Mouse (Mus musculus) Patski (cell line): ENCODE measurements around the gene Bhlha9. TPM values are rescaled to one million over a fixed set of nuclear protein-coding genes. Genes with fewer than 3 reads are reported as not detected.
A peak's percentile ranks its signal among the peaks of the same experiment; 100 is the strongest.

Source experiments
- ATAC-seq: fragments of 100-300 bp; one replicate; pipeline ENCODE4 v1.8.0; 2021
- CTCF ChIA-PET: fragments of 350-600 bp; sonication (Branson Sonifier 250); formaldehyde crosslinking; loops from one replicate; lab custom pipeline; 2022; ENCODE audit warnings: inconsistent platforms; lab: Charles Lee
- POLR2A ChIA-PET: fragments of 350-600 bp; sonication (Branson Sonifier 250); formaldehyde crosslinking; loops from one replicate; lab custom pipeline; 2022; ENCODE audit warnings: antibody characterized with exemption, inconsistent platforms; lab: Charles Lee
- DNase-seq: peaks from one replicate; pipeline ENCODE4 v3.0.0-alpha.2; 2011; ENCODE audit warnings: low read depth, low spot score
- H3K27me3 ChIP-seq: fragments of 371-371 bp; one replicate; pipeline ENCODE4 v1.5.1; 2021
- CTCF ChIP-seq: fragments of 100-300 bp; IDR thresholded peaks from one replicate; pipeline ENCODE4 v1.5.1; 2021
- in situ Hi-C: fragments of 300-500 bp; cut with MboI; formaldehyde crosslinking; loops from 3 replicates; pipeline ENCODE4 v1.11.1; 2018; ENCODE audit warnings: low pct_unique_long_range_greater_than_20kb, mixed read lengths
- polyA plus RNA-seq: library from polyadenylated mRNA; unstranded; gene quantifications from one replicate; pipeline ENCODE4 v1.2.3, GENCODE M21; 2021

Bhlha9 gene
- polyA plus RNA-seq, 1 experiment from 2014 or later, result 0.15 TPM

DNA sequence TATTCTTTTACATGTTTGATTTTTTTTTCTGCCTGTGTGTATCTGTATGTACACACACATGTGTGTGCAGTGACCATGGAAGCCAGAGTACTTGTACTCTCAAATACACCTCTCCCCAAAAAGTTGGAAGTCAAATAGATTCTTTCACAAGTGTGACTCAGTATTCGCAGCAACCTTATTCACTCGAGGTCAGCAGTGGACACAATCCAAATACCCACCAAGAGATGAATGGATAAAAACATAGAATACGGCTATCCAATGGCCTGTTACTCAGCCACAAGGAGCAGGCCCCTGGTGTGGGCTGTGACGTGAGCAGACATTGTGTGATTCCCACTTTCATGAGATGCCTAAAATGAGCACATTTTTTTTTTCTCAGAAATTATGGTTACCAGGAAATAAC, 32.0 kb upstream of the Bhlha9 start:
- DNase-seq (no peak), ATAC-seq (no peak)
- POLR2A ChIA-PET, result no interaction called here
- in situ Hi-C loops, result loop anchor here (10.0 kb wide), 1 partner anchor 55 kb away; no protein-coding TSS in a partner anchor
- CTCF ChIA-PET, result no interaction called here
- TF ChIP-seq CTCF, result no peak
- H3K27me3 ChIP-seq, result no peaks in the 10 kb centered on the region

DNA sequence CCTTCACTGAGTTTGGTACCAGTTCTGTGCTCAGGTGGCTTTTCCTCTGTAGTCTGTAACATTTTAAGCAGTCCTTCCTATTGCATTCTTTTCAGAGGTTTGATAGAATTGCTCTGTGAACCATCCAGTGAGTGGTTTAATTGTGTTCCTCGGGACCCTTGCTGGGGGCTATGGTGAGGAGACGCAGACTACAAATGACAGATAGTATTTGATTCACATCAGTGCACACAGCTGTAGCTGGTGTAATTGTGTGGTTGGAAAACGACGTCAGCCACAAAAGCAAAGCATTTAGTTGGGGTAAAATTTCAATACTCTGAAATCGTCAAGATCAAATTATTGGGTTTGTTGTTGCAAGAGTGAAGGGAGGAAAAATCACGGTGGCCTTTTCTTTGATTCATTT, 28.0 kb upstream of the Bhlha9 start:
- H3K27me3 ChIP-seq, result no peaks in the 10 kb centered on the region
- no peak for ATAC-seq
- in situ Hi-C loops, result loop anchor here (10.0 kb wide), 1 partner anchor 59 kb away; no protein-coding TSS in a partner anchor
- DNase-seq, result no peak
- ChIA-PET POLR2A (no interaction called here), CTCF (interaction anchor here (0.8 to 4.5 kb wide), 2 partner anchors 103 to 115 kb away, joined by 4 to 62 read pairs; no protein-coding TSS in a partner anchor)
- no peak for TF ChIP-seq CTCF

DNA sequence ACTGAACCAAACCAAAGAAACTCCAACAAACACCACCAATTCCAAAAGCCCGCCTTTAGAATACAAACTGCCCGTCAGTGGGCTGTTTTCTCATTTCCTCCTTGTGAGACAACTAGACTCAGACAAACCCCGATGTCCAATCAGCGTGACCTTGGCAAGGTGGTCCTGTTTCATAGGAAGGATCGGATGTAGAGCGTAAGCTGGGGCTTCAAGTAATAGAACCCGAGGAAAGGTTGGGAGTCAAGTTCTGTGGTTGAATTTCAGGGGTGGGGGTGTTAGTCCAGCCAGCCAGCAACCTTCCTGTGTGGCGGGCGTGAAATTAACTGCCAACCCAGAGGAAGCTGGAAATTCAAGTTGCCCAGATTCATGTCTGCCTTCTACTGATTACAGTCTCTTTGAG, 27.2 kb upstream of the Bhlha9 start:
- no peak for ATAC-seq
- POLR2A ChIA-PET, result no interaction called here
- TF ChIP-seq CTCF, result no peak
- no peaks in the 10 kb centered on the region for H3K27me3 ChIP-seq
- no peak for DNase-seq
- in situ Hi-C loops, result loop anchor here (5.0 to 10.0 kb wide), 3 partner anchors 60 to 193 kb away; no protein-coding TSS in a partner anchor
- CTCF ChIA-PET, result interaction anchor here (0.9 to 4.5 kb wide), 19 partner anchors 15 to 224 kb away, joined by 3 to 62 read pairs (median 7); partner anchors contain the start of gene Abr

DNA sequence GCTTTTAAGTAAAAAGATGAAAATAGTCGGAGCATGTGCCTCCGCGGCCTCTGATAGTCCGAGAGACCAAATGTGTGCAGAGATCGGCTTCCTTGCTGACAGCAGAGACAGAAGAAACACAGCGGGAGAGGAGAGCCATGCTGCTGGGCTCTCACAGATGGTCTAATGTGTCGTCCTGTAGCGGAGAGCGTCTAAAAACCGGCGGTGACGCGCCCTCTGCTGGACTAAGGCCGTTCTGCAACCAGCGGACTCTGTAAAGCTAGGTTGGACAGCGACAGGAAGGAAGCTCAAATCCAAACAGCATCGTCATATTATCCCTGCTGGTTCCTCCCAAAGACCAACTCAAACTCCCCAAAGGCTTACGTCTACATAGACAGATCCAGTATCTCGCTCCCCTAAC, 26.3 kb upstream of the Bhlha9 start:
- POLR2A ChIA-PET, result interaction anchor here (0.7 kb wide), 1 partner anchor 122 kb away, joined by 5 read pairs; no protein-coding TSS in a partner anchor
- peak; percentile 20 for ATAC-seq
- CTCF ChIA-PET, result interaction anchor here (0.7 to 4.5 kb wide), 29 partner anchors 12 to 232 kb away, joined by 3 to 62 read pairs (median 5); partner anchors contain the start of gene Abr
- no peaks in the 10 kb centered on the region for H3K27me3 ChIP-seq
- TF ChIP-seq CTCF, result peak; percentile 98
- in situ Hi-C loops, result loop anchor here (5.0 to 10.0 kb wide), 3 partner anchors 61 to 194 kb away; no protein-coding TSS in a partner anchor
- peak; percentile 51 for DNase-seq

DNA sequence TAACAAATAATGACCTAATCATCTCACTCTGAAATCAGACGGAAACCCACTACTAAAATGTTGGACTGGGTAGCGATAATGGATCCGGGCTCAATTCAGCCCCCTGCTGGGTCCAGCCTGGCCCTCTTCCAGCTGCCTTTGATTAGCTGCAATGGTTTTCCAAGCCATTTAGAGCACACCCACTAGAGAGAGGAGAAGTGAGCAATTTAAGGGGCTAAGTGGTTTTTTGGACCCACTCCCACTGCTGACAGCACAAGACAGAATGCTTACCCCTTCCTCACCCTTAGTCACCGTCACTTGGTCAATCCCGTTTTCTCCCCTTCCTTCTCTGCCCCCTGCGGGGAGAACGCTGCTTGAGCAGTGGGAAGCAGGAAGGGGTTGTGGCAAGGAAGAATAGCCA, 25.2 kb upstream of the Bhlha9 start:
- ChIA-PET CTCF (interaction anchor here (1.3 to 4.5 kb wide), 13 partner anchors 13 to 201 kb away, joined by 3 to 62 read pairs (median 8); no protein-coding TSS in a partner anchor), POLR2A (interaction anchor here (0.7 to 1.2 kb wide), 2 partner anchors 23 to 159 kb away, joined by 4 to 5 read pairs; no protein-coding TSS in a partner anchor)
- DNase-seq (no peak), ATAC-seq (no peak)
- in situ Hi-C loops, result loop anchor here (5.0 to 10.0 kb wide), 3 partner anchors 62 to 195 kb away; no protein-coding TSS in a partner anchor
- no peaks in the 10 kb centered on the region for H3K27me3 ChIP-seq
- TF ChIP-seq CTCF, result no peak

DNA sequence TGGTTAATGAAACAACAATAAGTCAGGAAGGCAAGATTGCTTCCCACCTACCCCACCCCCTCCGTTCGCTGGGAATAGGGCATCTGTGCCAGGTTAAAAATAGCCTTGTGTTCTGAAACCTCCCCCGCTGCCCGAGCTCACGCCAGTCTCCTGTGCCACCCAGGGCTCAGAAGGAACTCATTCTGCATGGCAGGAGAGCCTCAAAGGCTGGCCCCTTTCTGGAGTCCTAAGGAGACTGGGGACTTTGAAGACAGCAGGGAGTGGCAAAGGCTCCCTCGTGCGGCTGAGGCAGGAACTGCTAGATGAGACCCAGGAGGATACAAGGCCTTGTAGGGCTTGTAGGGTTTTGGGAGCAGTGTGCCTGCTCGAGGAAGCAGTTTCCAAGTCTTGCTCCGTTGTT, 24.8 kb upstream of the Bhlha9 start:
- DNase-seq (no peak), ATAC-seq (peak; percentile 79)
- ChIA-PET CTCF (interaction anchor here (1.3 to 4.5 kb wide), 6 partner anchors 15 to 141 kb away, joined by 3 to 62 read pairs (median 10); no protein-coding TSS in a partner anchor), POLR2A (interaction anchor here (0.6 to 1.2 kb wide), 2 partner anchors 22 to 23 kb away, joined by 3 to 5 read pairs; no protein-coding TSS in a partner anchor)
- in situ Hi-C loops, result loop anchor here (5.0 to 10.0 kb wide), 3 partner anchors 63 to 195 kb away; no protein-coding TSS in a partner anchor
- TF ChIP-seq CTCF, result peak; percentile 97
- no peaks in the 10 kb centered on the region for H3K27me3 ChIP-seq

DNA sequence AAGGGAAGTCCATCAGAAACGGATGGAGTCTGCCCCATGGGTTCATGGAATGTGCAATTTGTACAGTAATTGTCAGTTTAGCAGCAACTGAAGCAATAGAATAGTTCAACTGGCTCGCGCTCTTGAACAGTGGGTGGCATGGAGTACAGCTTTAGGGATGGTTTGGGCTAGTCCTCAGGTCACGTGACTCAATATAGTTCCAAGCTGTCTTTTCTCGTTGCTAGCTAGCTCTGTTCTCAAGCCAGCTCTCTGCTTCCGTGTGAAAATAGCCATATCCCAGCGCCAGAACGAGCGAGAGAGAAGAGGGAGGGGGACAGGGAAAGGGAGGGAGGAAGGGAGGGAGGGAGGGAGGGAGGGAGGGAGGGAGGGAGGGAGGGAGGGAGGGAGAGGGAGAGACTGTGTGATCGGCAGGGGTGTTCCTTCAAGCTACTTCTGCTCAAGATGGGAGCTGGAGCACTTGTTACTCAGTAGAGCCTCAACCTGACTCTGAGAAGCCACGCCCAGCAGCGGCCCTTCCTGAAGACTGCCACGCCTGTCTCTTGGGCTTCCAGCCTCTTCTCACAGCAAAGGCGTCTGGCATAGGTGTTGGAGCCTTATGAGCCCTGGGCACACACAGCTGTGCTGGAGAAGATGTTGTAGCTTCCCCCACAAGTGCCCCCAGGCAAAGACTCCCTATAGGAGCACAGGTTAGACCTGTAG, 21.3 kb upstream of the Bhlha9 start:
- in situ Hi-C loops, result no loop called here
- ATAC-seq, result no peak
- no peaks in the 10 kb centered on the region for H3K27me3 ChIP-seq
- TF ChIP-seq CTCF, result no peak
- CTCF ChIA-PET, result no interaction called here
- DNase-seq, result no peak
- POLR2A ChIA-PET, result interaction anchor here (0.6 to 0.7 kb wide), 3 partner anchors 65 to 168 kb away, joined by 4 to 6 read pairs (median 4); no protein-coding TSS in a partner anchor

DNA sequence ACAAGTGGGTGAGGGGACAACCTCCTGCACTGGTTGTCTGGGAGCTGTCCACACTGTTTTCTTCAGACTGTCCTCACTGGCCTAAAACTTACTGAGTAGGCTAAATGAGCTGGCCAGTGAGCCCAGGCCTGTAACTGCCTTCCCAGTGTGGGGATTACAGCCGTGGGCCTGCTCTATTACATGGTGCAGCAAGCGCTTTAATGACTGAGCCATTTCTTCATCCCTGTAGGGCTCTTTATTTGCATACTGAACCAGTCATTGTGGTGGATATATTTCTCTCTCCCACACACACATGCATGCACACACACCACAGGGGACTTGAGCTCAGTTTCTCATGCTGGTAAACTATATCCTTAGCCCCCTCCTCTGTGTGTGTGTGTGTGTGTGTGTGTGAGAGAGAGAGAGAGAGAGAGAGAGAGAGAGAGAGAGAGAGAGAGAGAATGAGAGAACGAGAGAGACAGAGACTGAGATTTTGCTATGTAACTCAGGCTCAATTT, 19.4 kb upstream of the Bhlha9 start:
- in situ Hi-C loops, result no loop called here
- ATAC-seq, result no peak
- TF ChIP-seq CTCF, result no peak
- ChIA-PET CTCF (interaction anchor here (0.6 kb wide), 1 partner anchor 115 kb away, joined by 3 read pairs; no protein-coding TSS in a partner anchor), POLR2A (no interaction called here)
- DNase-seq, result no peak
- no peaks in the 10 kb centered on the region for H3K27me3 ChIP-seq

DNA sequence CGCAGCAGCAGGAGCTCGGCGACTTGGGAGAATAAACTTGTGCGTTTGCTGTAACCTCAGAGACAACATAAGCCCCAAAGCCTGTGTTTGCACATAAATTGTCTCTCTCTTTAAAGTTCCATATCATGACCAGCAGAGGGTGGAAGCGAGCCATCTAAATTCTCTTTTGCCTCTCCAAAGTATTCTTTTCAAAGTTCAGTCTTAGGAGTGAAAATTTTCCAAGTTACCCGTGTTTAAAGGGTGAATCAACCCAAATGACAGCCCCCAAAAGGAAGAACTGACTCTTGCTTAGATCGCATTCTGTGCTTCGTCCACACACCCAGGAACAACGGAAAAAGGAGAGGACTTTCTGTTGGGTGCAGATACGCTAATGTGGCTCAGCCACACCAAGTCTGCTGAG, 17.2 kb upstream of the Bhlha9 start:
- H3K27me3 ChIP-seq, result no peaks in the 10 kb centered on the region
- ATAC-seq (no peak), DNase-seq (no peak)
- TF ChIP-seq CTCF, result peak; percentile 74
- ChIA-PET CTCF (interaction anchor here (0.8 to 1.3 kb wide), 2 partner anchors 16 to 59 kb away, joined by 3 to 5 read pairs; no protein-coding TSS in a partner anchor), POLR2A (interaction anchor here (0.6 kb wide), 1 partner anchor 160 kb away, joined by 3 read pairs; no protein-coding TSS in a partner anchor)
- in situ Hi-C loops, result no loop called here

DNA sequence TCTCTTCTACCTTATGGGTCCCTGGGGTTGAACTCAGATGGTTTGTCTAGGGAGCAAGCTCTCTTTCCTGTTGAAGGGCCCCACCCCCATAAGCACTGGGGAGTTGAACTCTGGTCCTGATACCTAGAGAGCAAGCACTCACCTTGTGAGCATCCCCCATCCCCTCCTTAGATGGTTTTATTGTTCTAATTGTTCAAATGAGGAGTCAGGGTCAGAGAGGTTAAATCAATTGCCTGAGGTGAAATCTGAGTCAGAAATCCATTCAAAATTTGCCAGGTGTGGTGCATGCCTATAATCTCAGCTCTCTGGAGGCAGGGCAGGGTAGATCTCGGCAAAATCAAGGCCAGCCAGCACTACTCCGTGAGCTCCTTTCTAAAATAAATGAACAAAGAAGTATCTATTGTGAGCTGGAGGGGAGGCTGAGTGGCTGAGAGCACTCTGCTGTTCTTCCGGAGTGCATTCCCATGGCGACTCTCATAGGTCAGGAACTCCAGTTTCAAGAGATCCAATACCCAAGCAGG, 14.8 kb upstream of the Bhlha9 start:
- ATAC-seq, result no peak

More for the DNA sequence above, 14.8 kb upstream of the Bhlha9 start:
- DNase-seq, result no peak
- in situ Hi-C loops, result no loop called here
- POLR2A ChIA-PET, result no interaction called here
- CTCF ChIA-PET, result no interaction called here
- TF ChIP-seq CTCF, result no peak
- H3K27me3 ChIP-seq, result no peaks in the 10 kb centered on the region
